Mouse (Mus musculus) stomach, postnatal 0 days (tissue): Measurements from ENCODE around the gene Timm8a2.

Experiments used
- CTCF ChIP-seq: IDR thresholded peaks from 2 replicates; pipeline ENCODE4 v1.5.1; 2016; ENCODE audit warnings: antibody characterized with exemption, low read depth, mild to moderate bottlenecking, moderate library complexity
- EP300 ChIP-seq: optimal IDR thresholded peaks from 2 replicates; pipeline ENCODE3; 2016; ENCODE audit warnings: antibody characterized with exemption

DNA sequence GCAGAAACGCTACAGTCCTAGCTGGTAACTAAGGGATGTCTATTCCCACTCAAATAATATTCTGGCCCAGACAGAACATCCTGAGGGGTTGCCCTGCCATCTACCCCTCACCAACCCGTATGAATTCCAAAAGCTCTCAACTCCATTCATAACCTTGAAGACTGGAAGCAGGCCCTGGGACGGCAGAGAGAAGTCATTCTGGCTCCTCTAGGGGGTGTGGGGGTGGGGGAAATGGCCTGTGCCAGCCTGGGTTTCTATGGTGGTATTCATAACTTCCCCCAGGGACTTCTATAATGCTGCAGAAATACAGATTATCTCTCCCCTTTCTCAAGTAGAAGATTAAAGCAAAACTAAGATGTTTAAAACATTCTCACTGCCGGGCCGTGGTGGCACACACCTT, 45.4 kb downstream of the Timm8a2 start:
- TF ChIP-seq CTCF, result no peak
- no peak for TF ChIP-seq EP300
